Mouse (Mus musculus) yolk sac, embryonic 10.5 days (tissue): ENCODE data around the gene Stat5b.

ENCODE experiments used
- DNase-seq: peaks from one replicate; pipeline ENCODE4 v3.0.0-alpha.2; 2017; ENCODE audit warnings: low spot score

Stat5b gene

GRCm38 (mm10) chr11:100840866-100841265 lies 9.7 kb downstream of the Stat5b start:
- DNase-seq, result no peak

- DNase-seq, result no peak
These were observed 11.0 kb downstream of the Stat5b start for GRCm38 (mm10) chr11:100839523-100839922.

- DNase-seq, result no peak
These were observed 11.6 kb downstream of the Stat5b start for GRCm38 (mm10) chr11:100838894-100839293.

GRCm38 (mm10) chr11:100836923-100837702 lies 13.4 kb downstream of the Stat5b start:
- DNase-seq, result no peak

GRCm38 (mm10) chr11:100833466-100833865 lies 17.1 kb downstream of the Stat5b start:
- peak; percentile 41 for DNase-seq

- no peak for DNase-seq
These were observed 19.1 kb downstream of the Stat5b start for GRCm38 (mm10) chr11:100831396-100831795.

- no peak for DNase-seq
These were observed 20.8 kb downstream of the Stat5b start for GRCm38 (mm10) chr11:100829691-100830090.

GRCm38 (mm10) chr11:100828676-100829151 lies 21.8 kb downstream of the Stat5b start:
- DNase-seq, result no peak

GRCm38 (mm10) chr11:100826161-100826866 lies 24.2 kb downstream of the Stat5b start:
- no peak for DNase-seq

GRCm38 (mm10) chr11:100825451-100825850 lies 25.1 kb downstream of the Stat5b start:
- no peak for DNase-seq

- no peak for DNase-seq
These were observed 26.0 kb downstream of the Stat5b start for GRCm38 (mm10) chr11:100824496-100824895.

GRCm38 (mm10) chr11:100823543-100824313 lies 26.8 kb downstream of the Stat5b start:
- DNase-seq, result no peak

GRCm38 (mm10) chr11:100822365-100822764 lies 28.2 kb downstream of the Stat5b start:
- DNase-seq, result no peak

GRCm38 (mm10) chr11:100821605-100822220 lies 28.8 kb downstream of the Stat5b start:
- DNase-seq, result no peak

GRCm38 (mm10) chr11:100820047-100820446 lies 30.5 kb downstream of the Stat5b start:
- no peak for DNase-seq

GRCm38 (mm10) chr11:100819626-100820025 lies 30.9 kb downstream of the Stat5b start:
- DNase-seq, result no peak

- DNase-seq, result no peak
These were observed 31.5 kb downstream of the Stat5b start for GRCm38 (mm10) chr11:100819048-100819447.

GRCm38 (mm10) chr11:100818359-100819012 lies 32.0 kb downstream of the Stat5b start:
- DNase-seq, result no peak

- DNase-seq, result no peak
These were observed 33.2 kb downstream of the Stat5b start for GRCm38 (mm10) chr11:100817311-100817710.

GRCm38 (mm10) chr11:100816801-100817200 lies 33.7 kb downstream of the Stat5b start:
- DNase-seq, result no peak

- DNase-seq, result no peak
These were observed 34.2 kb downstream of the Stat5b start for GRCm38 (mm10) chr11:100816342-100816741.
